Mouse (Mus musculus) urinary bladder, postnatal 14 days (tissue): Measurements from ENCODE around the gene Rtn4rl1.

Experiments used
- DNase-seq: peaks from one replicate; pipeline ENCODE4 v3.0.0; 2021; ENCODE audit warnings: low spot score

Rtn4rl1 gene

DNA sequence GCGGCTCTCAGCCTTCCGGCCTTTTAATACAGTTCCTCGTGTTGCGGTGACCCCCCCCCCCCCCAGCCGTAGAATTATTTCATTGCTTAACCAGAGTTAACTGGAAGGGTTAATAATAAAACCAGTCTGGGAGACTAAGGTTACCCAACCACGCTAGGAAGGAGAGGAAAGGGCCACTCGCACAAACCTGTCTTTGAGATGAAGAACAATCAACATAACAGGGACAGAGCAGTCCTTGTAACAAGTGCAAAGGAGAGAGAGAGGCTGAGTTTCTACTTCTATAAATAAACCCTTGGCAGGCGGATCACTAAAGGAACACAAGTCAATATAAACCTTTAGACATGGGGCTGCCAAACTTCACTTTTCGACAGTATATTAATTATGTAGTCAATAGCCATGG, 104.0 kb downstream of the Rtn4rl1 start:
- DNase-seq: no peak

- DNase-seq: no peak
Observed at GRCm38 (mm10) chr11:75298491-75298890, 104.9 kb downstream of the Rtn4rl1 start.

DNA sequence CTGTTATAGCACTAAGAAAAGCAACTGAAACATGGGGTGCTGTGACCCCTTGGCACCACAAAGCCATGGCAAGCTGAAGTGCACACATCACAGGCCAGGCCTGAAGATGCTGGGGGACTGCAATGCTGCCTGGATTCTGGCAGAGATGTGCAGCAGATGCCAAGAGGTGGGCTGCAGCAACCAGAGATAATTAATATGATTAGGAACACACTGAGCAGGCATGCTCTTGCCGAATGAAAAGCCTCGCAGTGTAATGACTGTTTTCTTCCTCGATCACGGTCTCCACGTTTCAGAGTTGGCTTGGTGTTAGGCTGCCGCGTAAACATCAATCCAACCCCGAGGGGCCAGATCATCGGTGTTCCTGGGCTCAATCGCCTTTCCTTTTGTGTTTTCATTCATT, 106.2 kb downstream of the Rtn4rl1 start:
- DNase-seq: no peak

GRCm38 (mm10) chr11:75300954-75301353, 107.4 kb downstream of the Rtn4rl1 start:
- DNase-seq: no peak

GRCm38 (mm10) chr11:75304797-75305196, 111.2 kb downstream of the Rtn4rl1 start:
- no peak for DNase-seq

DNA sequence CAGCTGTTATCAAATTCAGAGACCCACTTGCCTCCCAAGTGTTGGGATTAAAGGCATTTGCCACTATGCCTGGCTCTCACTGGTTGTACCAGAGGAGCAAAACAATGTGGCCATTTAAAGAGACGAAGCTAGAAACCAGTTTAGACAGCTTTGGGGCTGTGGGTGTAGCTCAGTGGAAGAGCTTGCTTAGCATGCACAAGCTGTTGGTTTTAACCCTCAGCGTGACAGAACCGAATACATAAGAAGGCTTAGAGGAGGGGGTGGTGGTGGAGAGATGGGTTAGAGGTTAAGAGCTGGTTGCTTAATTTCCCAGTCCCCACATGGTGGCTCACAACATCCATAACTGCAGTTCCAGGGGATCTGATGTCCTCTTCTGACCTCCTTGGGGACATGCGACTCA, 115.1 kb downstream of the Rtn4rl1 start:
- no peak for DNase-seq

DNA sequence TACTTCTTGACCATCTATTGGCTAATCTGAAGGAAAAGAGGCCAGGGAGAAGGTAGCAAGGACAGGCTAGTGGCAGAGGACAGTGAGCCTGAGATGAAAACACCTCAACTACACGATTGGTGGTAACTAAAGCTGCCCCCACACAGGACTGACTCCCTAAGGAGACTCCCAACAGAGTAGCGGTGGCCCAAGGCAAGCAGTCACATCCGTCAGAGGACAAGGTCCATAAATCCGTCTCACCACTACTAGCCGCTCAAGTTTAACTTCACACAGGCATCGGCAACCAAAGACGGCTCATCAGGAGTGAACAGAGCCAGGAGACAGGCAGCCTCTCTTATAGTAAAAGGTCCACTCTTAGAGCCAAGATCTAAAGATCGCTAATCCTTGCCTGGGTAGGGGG, 117.2 kb downstream of the Rtn4rl1 start:
- no peak for DNase-seq

DNA sequence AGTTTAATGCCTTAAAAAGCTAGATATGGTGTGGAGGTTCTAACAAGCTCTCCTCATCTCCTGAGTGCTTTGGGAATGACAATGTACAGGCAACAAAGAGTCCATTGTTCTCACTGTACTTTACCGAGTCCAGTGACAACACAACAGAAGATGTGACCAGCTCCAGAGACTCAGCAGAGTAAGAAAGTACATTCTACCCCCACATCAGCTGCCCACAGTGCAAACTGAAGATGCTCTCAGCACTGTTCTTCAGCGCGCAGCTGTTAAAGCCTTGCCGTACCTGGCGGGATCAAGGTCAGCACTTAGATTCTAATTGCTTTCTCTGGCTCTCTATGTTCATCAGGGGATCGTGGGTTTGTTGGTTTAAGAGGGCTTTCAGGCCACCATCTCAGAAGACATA, 118.2 kb downstream of the Rtn4rl1 start:
- DNase-seq: no peak

DNA sequence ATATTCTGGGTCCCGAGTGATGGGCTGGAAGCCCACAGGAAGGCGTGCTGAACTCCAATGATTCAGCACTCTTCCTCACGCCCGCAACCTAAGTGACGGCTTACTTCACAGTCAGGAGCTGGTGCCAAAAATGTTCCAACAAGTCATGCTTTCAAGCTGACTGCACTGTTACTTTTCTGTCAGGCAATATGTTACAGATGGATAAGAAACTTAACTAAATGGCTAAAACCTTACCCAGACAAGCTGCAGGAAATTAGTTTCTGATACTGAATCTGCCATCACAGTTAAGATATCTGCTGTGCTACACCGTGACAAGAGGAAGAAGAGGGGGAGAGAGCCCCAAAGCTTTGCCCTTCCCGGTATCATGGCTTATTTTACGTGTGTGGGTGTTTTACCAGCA, 120.3 kb downstream of the Rtn4rl1 start:
- no peak for DNase-seq
